ENCODE assay signal across 27 mouse cellular contexts in genomic region chrX:167552827-167553226, GRCm38 (mm10).
DNase-seq lines count a peak whose midpoint lies in the region; TF ChIP-seq lines count a peak whose summit lies in the region.
"Had no signal": no experiment of that assay in that cellular context is flagged by ENCODE, and none has a peak within 500 bp of the region (broad histone marks: within the 10 kb centered on the region; RNA-seq: fewer than 3 reads in every experiment).

No protein-coding gene starts in this region.

- H3K36me3 ChIP-seq in hindbrain, embryonic 10.5 days: no peaks in the 10 kb centered on the region
- H3K36me3 ChIP-seq: forebrain, embryonic 12.5 days; heart, embryonic 15.5 days; hindbrain, embryonic 12.5 days; liver, embryonic 12.5 days; midbrain, embryonic 12.5 days; neural tube, embryonic 12.5 days had no signal

- 91% methylated on average over 3 of the region's 3 CpGs for WGBS in hindbrain, embryonic 10.5 days

- H3K4me3 ChIP-seq in hindbrain, embryonic 10.5 days: no peak overlapping the region
- no peak overlapping the region for H3K4me3 ChIP-seq in layer of hippocampus, adult 2 months
- H3K4me3 ChIP-seq: erythroblast, embryonic 14.5 days; forebrain, embryonic 12.5 days; heart, embryonic 15.5 days; hindbrain, embryonic 12.5 days; liver, embryonic 12.5 days; megakaryocyte, embryonic 14.5 days; midbrain, embryonic 12.5 days; myocyte; neural tube, embryonic 12.5 days had no signal

- peak; percentile 38 to 58 for DNase-seq in frontal cortex, adult 2 months (ENCODE audit: extremely low spot score in 1 of 2, low spot score in 1 of 2)
- DNase-seq in frontal cortex, postnatal 10 days (ENCODE audit: low spot score in 2 of 2): no peak
- DNase-seq in right cerebral cortex, adult 2 months (ENCODE audit: low spot score in 2 of 2): peak; percentile 11 to 17
- no peak for DNase-seq in right cerebral cortex, postnatal 14 days
- DNase-seq in right cerebral cortex, postnatal 25 days: peak; percentile 11
- no peak for DNase-seq in hindbrain, embryonic 10.5 days (ENCODE audit: low spot score)
- no peak for DNase-seq in layer of hippocampus, adult 2 months (ENCODE audit: low spot score in 2 of 2)
- DNase-seq: adrenal gland, postnatal 10 days; cerebellum, adult 11-12 months; gastrocnemius, postnatal 14 days; kidney, adult 8-10 months; kidney, postnatal 10 days; layer of hippocampus, adult 9-11 months; liver, postnatal 0 days; lung, postnatal 4 days; thymus, adult 2 months; thymus, postnatal 36 days had no signal

- no peaks in the 10 kb centered on the region for H3K4me1 ChIP-seq in hindbrain, embryonic 10.5 days (replicated peaks)
- H3K4me1 ChIP-seq: forebrain, embryonic 12.5 days; heart, embryonic 15.5 days; hindbrain, embryonic 12.5 days; liver, embryonic 12.5 days; megakaryocyte, embryonic 14.5 days; midbrain, embryonic 12.5 days; neural tube, embryonic 12.5 days had no signal

- TF ChIP-seq CTCF in layer of hippocampus, adult 2 months (conservative IDR thresholded peaks at IDR 0.05): no peak

- peaks cover 71% of the 10 kb centered on the region for H3K27me3 ChIP-seq in hindbrain, embryonic 10.5 days (ENCODE audit: insufficient read depth, poor library complexity, severe bottlenecking)
- H3K27me3 ChIP-seq: heart, embryonic 15.5 days; liver, embryonic 12.5 days; megakaryocyte, embryonic 14.5 days; neural tube, embryonic 12.5 days had no signal

- H3K9me3 ChIP-seq in hindbrain, embryonic 10.5 days: no peaks in the 10 kb centered on the region
- H3K9me3 ChIP-seq: forebrain, embryonic 12.5 days; heart, embryonic 15.5 days; hindbrain, embryonic 12.5 days; liver, embryonic 12.5 days; megakaryocyte, embryonic 14.5 days; midbrain, embryonic 12.5 days; neural tube, embryonic 12.5 days had no signal

- H3K27ac ChIP-seq in hindbrain, embryonic 10.5 days: no peak overlapping the region
- no peak overlapping the region for H3K27ac ChIP-seq in layer of hippocampus, adult 2 months
- H3K27ac ChIP-seq: forebrain, embryonic 12.5 days; heart, embryonic 15.5 days; hindbrain, embryonic 12.5 days; liver, embryonic 12.5 days; midbrain, embryonic 12.5 days; neural tube, embryonic 12.5 days; stomach, postnatal 0 days had no signal

Comparison
In these comparisons a context has a peak if more than half of its experiments do, and no peak if none do; other contexts are left out.
1. DNase-seq: peak in frontal cortex, adult 2 months (2 of 2), right cerebral cortex, adult 2 months (2 of 2) and right cerebral cortex, postnatal 25 days (single experiment); none in frontal cortex, postnatal 10 days (0 of 2), right cerebral cortex, postnatal 14 days (single experiment), hindbrain, embryonic 10.5 days (single experiment) and layer of hippocampus, adult 2 months (0 of 2).